Mouse (Mus musculus) bone marrow, adult 2 months (tissue): ENCODE measurements around the gene Gtf2h3.

Experiments used
- CTCF ChIP-seq: fragments of 200-500 bp; IDR thresholded peaks from 2 replicates; pipeline ENCODE4 v1.5.1; 2011; ENCODE audit warnings: low read length, control low read depth; ENCODE audit not compliant: control insufficient read depth, insufficient read depth
- POLR2A ChIP-seq: fragments of 200-500 bp; IDR thresholded peaks from 2 replicates; pipeline ENCODE4 v1.6.1; 2011; ENCODE audit warnings: low read depth, mild to moderate bottlenecking, control low read depth, low read length, borderline replicate concordance; ENCODE audit not compliant: control insufficient read depth

- TF ChIP-seq CTCF: no peak
- TF ChIP-seq POLR2A: no peak
These were observed 57.8 kb downstream of the Gtf2h3 start for GRCm38 (mm10) chr5:124636694-124637093.
